Mouse (Mus musculus) spleen, adult 2 months (tissue): Measurements from ENCODE around the gene Zfr.

Experiments used
- CTCF ChIP-seq: fragments of 200-500 bp; IDR thresholded peaks from 2 replicates; pipeline ENCODE4 v1.5.1; 2011; ENCODE audit warnings: mild to moderate bottlenecking, inconsistent platforms; ENCODE audit not compliant: insufficient read depth, insufficient read length, insufficient replicate concordance; ENCODE audit errors: extremely low read depth
- POLR2A ChIP-seq: fragments of 200-500 bp; IDR thresholded peaks from 2 replicates; pipeline ENCODE4 v1.6.1; 2011; ENCODE audit warnings: low read depth, low read length, inconsistent platforms

DNA sequence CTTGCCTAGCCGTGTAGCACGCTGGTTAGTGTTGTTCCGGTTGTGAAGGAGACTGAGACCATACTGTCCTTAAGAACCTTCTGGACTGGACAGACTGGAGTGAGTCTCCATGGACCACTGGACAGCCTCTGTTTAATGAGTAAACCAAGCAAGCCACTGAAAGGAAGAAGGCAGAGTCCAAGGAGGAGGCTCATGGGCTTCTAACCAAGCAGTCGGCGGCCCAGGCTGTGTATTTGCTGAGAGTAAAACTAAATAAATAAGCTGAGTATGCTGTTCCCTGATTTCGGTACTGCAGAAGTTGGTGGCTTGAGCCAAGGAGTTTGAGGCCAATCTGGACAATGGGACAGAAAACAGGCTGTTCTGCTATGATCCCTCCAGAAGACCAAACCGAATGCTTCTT is 82.4 kb downstream of the Zfr start:
- TF ChIP-seq POLR2A (no peak), CTCF (no peak)
